Mouse (Mus musculus) ovary, postnatal 36 days (tissue): ENCODE results near the gene Gm10772.
"Not testable (repeated sequence)": the region's sequence is repeated elsewhere in the genome, so short reads cannot be mapped to it uniquely, and the experiment has no call there.

ENCODE experiments used
- DNase-seq: peaks from one replicate; pipeline ENCODE4 v3.0.0; 2022; ENCODE audit warnings: low spot score, mixed read lengths

The Gm10772 gene

DNA sequence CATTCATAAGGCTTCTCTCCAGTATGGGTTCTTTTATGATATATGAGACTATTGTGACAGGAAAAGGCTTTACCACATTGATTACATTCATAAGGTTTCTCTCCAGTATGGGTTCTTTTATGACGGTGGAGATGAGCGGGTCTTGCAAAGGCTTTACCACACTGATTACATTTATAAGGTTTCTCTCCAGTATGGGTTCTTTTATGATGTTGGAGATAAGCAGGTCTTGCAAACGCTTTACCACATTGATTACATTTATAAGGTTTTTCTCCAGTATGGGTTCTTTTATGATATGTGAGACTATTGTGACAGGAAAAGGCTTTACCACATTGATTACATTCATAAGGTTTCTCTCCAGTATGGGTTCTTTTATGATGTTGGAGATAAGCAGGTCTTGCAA, at the start of gene Gm10772:
Gm10772 (minus strand) TSS at position 101 of the 400 bp plus-strand sequence.
- DNase-seq: not testable (repeated sequence)

DNA sequence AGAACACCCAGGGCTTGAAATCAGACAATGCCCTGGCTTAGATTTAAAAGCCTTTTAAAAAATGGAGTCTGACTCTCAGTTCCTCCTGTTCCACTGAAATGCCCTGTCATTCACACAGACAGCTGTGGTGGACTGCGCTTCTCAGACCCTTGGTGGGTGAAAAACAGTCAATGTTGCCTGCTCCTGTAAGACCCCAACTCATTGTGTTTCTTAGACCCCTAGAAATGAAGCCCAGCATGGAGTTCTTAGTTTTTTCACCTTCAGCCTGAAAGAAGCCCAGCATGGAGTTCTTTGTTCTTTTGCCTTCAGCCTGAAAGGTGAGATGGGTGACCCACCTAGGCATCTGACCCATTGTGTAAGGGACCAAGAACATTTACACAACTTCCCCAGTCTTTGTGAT, 36.5 kb upstream of the Gm10772 start:
- DNase-seq: not testable (repeated sequence)

GRCm38 (mm10) chr13:66263141-66263540, 35.8 kb upstream of the Gm10772 start:
- DNase-seq: not testable (repeated sequence)

DNA sequence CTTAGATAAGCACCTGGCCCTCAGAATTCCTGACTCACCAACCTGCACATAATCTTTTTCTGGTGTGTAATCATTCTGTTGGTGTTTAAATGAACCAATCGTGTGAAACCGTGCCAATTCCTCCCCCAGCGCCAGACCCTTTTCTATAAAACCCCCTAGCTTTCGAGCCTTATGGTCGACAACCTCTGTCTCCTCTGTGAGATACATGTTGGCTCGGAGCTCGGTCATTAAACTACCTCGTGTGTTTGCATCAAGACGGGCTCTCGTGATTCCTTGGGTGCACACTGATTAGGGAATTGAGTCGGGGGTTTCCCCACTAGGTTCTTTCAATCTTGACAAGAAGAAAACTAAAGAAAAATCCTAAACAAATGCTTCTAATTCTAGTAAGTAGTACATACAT, 13.0 kb downstream of the Gm10772 start:
- DNase-seq: no peak

DNA sequence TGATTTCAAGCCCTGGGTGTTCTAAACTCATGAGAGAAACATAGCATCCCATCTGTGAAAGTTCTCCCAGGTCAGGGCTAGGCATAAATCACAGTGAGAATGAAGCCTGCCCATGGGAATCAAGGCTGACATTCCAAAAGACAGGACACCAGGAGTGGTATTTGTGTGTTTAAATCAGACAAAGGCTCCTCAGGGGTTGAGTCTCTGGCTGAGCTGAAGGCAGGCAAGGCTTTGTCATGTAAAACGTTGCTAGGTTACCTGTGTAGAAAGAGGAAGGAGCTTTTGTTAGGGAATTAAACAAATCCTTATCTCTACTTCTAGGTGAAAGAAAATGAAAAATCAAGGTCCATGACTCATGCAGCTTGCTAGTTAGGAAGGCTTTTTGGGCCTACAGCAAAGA, 13.6 kb downstream of the Gm10772 start:
- DNase-seq: not testable (repeated sequence)

GRCm38 (mm10) chr13:66179172-66179571, 48.2 kb downstream of the Gm10772 start:
- not testable (repeated sequence) for DNase-seq
